Mouse (Mus musculus) heart, embryonic 12.5 days (tissue): ENCODE data around the gene Cyfip2. TPM values are rescaled to one million over a fixed set of nuclear protein-coding genes. Genes with fewer than 3 reads are reported as not detected.

Experiments used
- ATAC-seq: fragments of 200-750 bp; cut with Nextera tagmentation; 2 replicates; pipeline ENCODE4 v1.8.0; 2017; ENCODE audit warnings: moderate TSS enrichment, moderate library complexity; ENCODE audit not compliant: insufficient number of reproducible peaks, low FRiP score
- H3K27ac ChIP-seq: fragments of 300-500 bp; sonication (generic); 2 replicates; pipeline ENCODE4 v1.5.1; 2016; ENCODE audit warnings: mild to moderate bottlenecking, moderate library complexity; ENCODE audit not compliant: poor library complexity, severe bottlenecking
- H3K27me3 ChIP-seq: fragments of 300-500 bp; sonication (generic); replicated peaks from 2 replicates; pipeline ENCODE4 v1.6.1; 2016; ENCODE audit warnings: mild to moderate bottlenecking, moderate library complexity
- H3K36me3 ChIP-seq: fragments of 300-500 bp; sonication (generic); 2 replicates; pipeline ENCODE4 v1.6.1; 2016; ENCODE audit warnings: mild to moderate bottlenecking, moderate library complexity
- H3K4me1 ChIP-seq: fragments of 300-500 bp; sonication (generic); replicated peaks from 2 replicates; pipeline ENCODE4 v1.6.1; 2016; ENCODE audit warnings: mild to moderate bottlenecking
- H3K4me2 ChIP-seq: fragments of 300-500 bp; sonication (generic); 2 replicates; pipeline ENCODE4 v1.6.1; 2016; ENCODE audit warnings: mild to moderate bottlenecking, moderate library complexity
- H3K4me3 ChIP-seq: fragments of 300-500 bp; sonication (generic); 2 replicates; pipeline ENCODE4 v1.5.1; 2016; ENCODE audit warnings: mild to moderate bottlenecking
- H3K9ac ChIP-seq: fragments of 300-500 bp; sonication (generic); 2 replicates; pipeline ENCODE4 v1.6.1; 2016; ENCODE audit warnings: mild to moderate bottlenecking, moderate library complexity
- H3K9me3 ChIP-seq: fragments of 300-500 bp; sonication (generic); replicated peaks from 2 replicates; pipeline ENCODE4 v1.6.1; 2016; ENCODE audit warnings: mild to moderate bottlenecking, moderate library complexity
- WGBS: fragments of 180-500 bp; shearing (Covaris S2); methylation state at CpG from one replicate; pipeline ENCODE4 v1.1.7; 2016; 5-methylcytosine and 5-hydroxymethylcytosine counted together
- polyA plus RNA-seq: library from polyadenylated mRNA; unstranded; fragments of >200 nt; fragmentation: Nextera tagmentation; extraction: Ambion mirVana; gene quantifications from 2 replicates; pipeline ENCODE4 v1.2.1, GENCODE M21; 2016

Gene Cyfip2
- polyA plus RNA-seq, 1 experiment from 2014 or later, result 6.5 TPM

- Histone ChIP-seq H3K36me3 (no peaks in the 10 kb centered on the region), H3K27ac (no peak overlapping the region), H3K27me3 (no peaks in the 10 kb centered on the region), H3K4me1 (no peaks in the 10 kb centered on the region), H3K9me3 (no peaks in the 10 kb centered on the region), H3K9ac (no peak overlapping the region), H3K4me2 (no peak overlapping the region), H3K4me3 (no peak overlapping the region)
- no peak for ATAC-seq
- WGBS, result 81% methylated on average over 16 of the region's 16 CpGs
These were observed 13.8 kb upstream of the Cyfip2 start for GRCm38 (mm10) chr11:46326271-46327015.

GRCm38 (mm10) chr11:46321559-46321958, 8.9 kb upstream of the Cyfip2 start:
- no peak overlapping the region for H3K27ac ChIP-seq
- H3K4me3 ChIP-seq, result no peak overlapping the region
- H3K9me3 ChIP-seq, result no peaks in the 10 kb centered on the region
- ATAC-seq, result no peak
- H3K4me1 ChIP-seq, result no peaks in the 10 kb centered on the region
- H3K9ac ChIP-seq, result no peak overlapping the region
- H3K36me3 ChIP-seq, result no peaks in the 10 kb centered on the region
- no peaks in the 10 kb centered on the region for H3K27me3 ChIP-seq
- WGBS, result 77% methylated on average over 7 of the region's 7 CpGs
- no peak overlapping the region for H3K4me2 ChIP-seq

GRCm38 (mm10) chr11:46314534-46314933, 1.9 kb upstream of the Cyfip2 start:
- ATAC-seq, result no peak
- Histone ChIP-seq H3K9ac (no peak overlapping the region), H3K36me3 (no peaks in the 10 kb centered on the region), H3K4me1 (peaks cover 5% of the 10 kb centered on the region), H3K9me3 (no peaks in the 10 kb centered on the region), H3K27me3 (peaks cover 30% of the 10 kb centered on the region), H3K4me2 (no peak overlapping the region), H3K27ac (no peak overlapping the region), H3K4me3 (no peak overlapping the region)
- 69% methylated on average over 7 of the region's 7 CpGs for WGBS

- no peak overlapping the region for H3K27ac ChIP-seq
- H3K27me3 ChIP-seq, result peaks cover 35% of the 10 kb centered on the region
- ATAC-seq, result no peak
- H3K9me3 ChIP-seq, result no peaks in the 10 kb centered on the region
- WGBS, result 75% methylated on average over 6 of the region's 6 CpGs
- peaks cover 5% of the 10 kb centered on the region for H3K4me1 ChIP-seq
- no peak overlapping the region for H3K4me3 ChIP-seq
- H3K9ac ChIP-seq, result no peak overlapping the region
- H3K36me3 ChIP-seq, result no peaks in the 10 kb centered on the region
- H3K4me2 ChIP-seq, result no peak overlapping the region
These were observed 1.2 kb upstream of the Cyfip2 start for GRCm38 (mm10) chr11:46313851-46314250.

GRCm38 (mm10) chr11:46311703-46312522, 746 bp downstream of the Cyfip2 start:
- H3K4me2 ChIP-seq, result peak overlapping the region; percentile 97
- peak; percentile 79 for ATAC-seq
- peaks cover 5% of the 10 kb centered on the region for H3K4me1 ChIP-seq
- peak overlapping the region; percentile 63 for H3K4me3 ChIP-seq
- H3K27ac ChIP-seq, result no peak overlapping the region
- H3K9me3 ChIP-seq, result no peaks in the 10 kb centered on the region
- under 1% methylated on average over 53 of the region's 71 CpGs for WGBS
- peaks cover 35% of the 10 kb centered on the region for H3K27me3 ChIP-seq
- H3K9ac ChIP-seq, result peak overlapping the region; percentile 82
- no peaks in the 10 kb centered on the region for H3K36me3 ChIP-seq

- 0 out of 2 replicates have a peak, but pooled peaks have one; percentile 14 for ATAC-seq
- peak overlapping the region; percentile 82 for H3K9ac ChIP-seq
- no peaks in the 10 kb centered on the region for H3K9me3 ChIP-seq
- no peaks in the 10 kb centered on the region for H3K36me3 ChIP-seq
- peak overlapping the region; percentile 97 for H3K4me2 ChIP-seq
- H3K27me3 ChIP-seq, result peaks cover 35% of the 10 kb centered on the region
- 10% methylated on average over 14 of the region's 14 CpGs for WGBS
- peaks cover 5% of the 10 kb centered on the region for H3K4me1 ChIP-seq
- peak overlapping the region; percentile 63 for H3K4me3 ChIP-seq
- no peak overlapping the region for H3K27ac ChIP-seq
These were observed 1.4 kb downstream of the Cyfip2 start for GRCm38 (mm10) chr11:46311181-46311702.

- no peak overlapping the region for H3K9ac ChIP-seq
- H3K27me3 ChIP-seq, result peaks cover 34% of the 10 kb centered on the region
- H3K4me2 ChIP-seq, result no peak overlapping the region
- no peak overlapping the region for H3K4me3 ChIP-seq
- no peak for ATAC-seq
- WGBS, result 75% methylated on average over 5 of the region's 5 CpGs
- H3K36me3 ChIP-seq, result no peaks in the 10 kb centered on the region
- no peak overlapping the region for H3K27ac ChIP-seq
- H3K4me1 ChIP-seq, result peaks cover 5% of the 10 kb centered on the region
- H3K9me3 ChIP-seq, result no peaks in the 10 kb centered on the region
These were observed 2.0 kb downstream of the Cyfip2 start for GRCm38 (mm10) chr11:46310647-46311063.

GRCm38 (mm10) chr11:46309808-46310555, 2.7 kb downstream of the Cyfip2 start:
- H3K9ac ChIP-seq, result no peak overlapping the region
- ATAC-seq, result no peak
- H3K36me3 ChIP-seq, result no peaks in the 10 kb centered on the region
- no peak overlapping the region for H3K4me3 ChIP-seq
- H3K9me3 ChIP-seq, result no peaks in the 10 kb centered on the region
- peaks cover 27% of the 10 kb centered on the region for H3K27me3 ChIP-seq
- peaks cover 5% of the 10 kb centered on the region for H3K4me1 ChIP-seq
- WGBS, result 78% methylated on average over 10 of the region's 10 CpGs
- no peak overlapping the region for H3K4me2 ChIP-seq
- no peak overlapping the region for H3K27ac ChIP-seq

GRCm38 (mm10) chr11:46309111-46309741, 3.4 kb downstream of the Cyfip2 start:
- Histone ChIP-seq H3K9me3 (no peaks in the 10 kb centered on the region), H3K36me3 (no peaks in the 10 kb centered on the region), H3K4me1 (peaks cover 5% of the 10 kb centered on the region), H3K9ac (no peak overlapping the region), H3K4me2 (no peak overlapping the region), H3K27ac (no peak overlapping the region), H3K27me3 (peaks cover 20% of the 10 kb centered on the region), H3K4me3 (no peak overlapping the region)
- 88% methylated on average over 20 of the region's 20 CpGs for WGBS
- no peak for ATAC-seq

GRCm38 (mm10) chr11:46308271-46308974, 4.2 kb downstream of the Cyfip2 start:
- 76% methylated on average over 11 of the region's 11 CpGs for WGBS
- H3K4me1 ChIP-seq, result peaks cover 5% of the 10 kb centered on the region

More at GRCm38 (mm10) chr11:46308271-46308974, 4.2 kb downstream of the Cyfip2 start:
- Histone ChIP-seq H3K9me3 (no peaks in the 10 kb centered on the region), H3K27me3 (peaks cover 14% of the 10 kb centered on the region), H3K4me2 (no peak overlapping the region), H3K36me3 (no peaks in the 10 kb centered on the region), H3K4me3 (no peak overlapping the region), H3K27ac (no peak overlapping the region), H3K9ac (no peak overlapping the region)
- no peak for ATAC-seq
